Mouse (Mus musculus): ENCODE measurements at regions not wholly inside any gene's neighbourhood (a gene's known extent, or its start where the extent isn't known, plus 50 kb on each side); places are given as distances from the start of the nearest gene placed in this dataset.

- no peak for ATAC-seq (replicated peaks; ENCODE audit: poor library complexity)
These were observed 95.9 kb upstream of the 1600014C23Rik start for GRCm38 (mm10) chr17:45829571-45829970.

GRCm38 (mm10) chr17:45828843-45829242, 95.2 kb upstream of the 1600014C23Rik start:
- ATAC-seq (replicated peaks; ENCODE audit: poor library complexity): no peak

- peak; percentile 98 for ATAC-seq (replicated peaks; ENCODE audit: poor library complexity)
These were observed 94.7 kb upstream of the 1600014C23Rik start for GRCm38 (mm10) chr17:45828284-45828824.

GRCm38 (mm10) chr17:45824977-45825376, 91.3 kb upstream of the 1600014C23Rik start:
- ATAC-seq (replicated peaks; ENCODE audit: poor library complexity): no peak

- ATAC-seq (replicated peaks; ENCODE audit: poor library complexity): no peak
These were observed 89.9 kb upstream of the 1600014C23Rik start for GRCm38 (mm10) chr17:45823501-45823900.

GRCm38 (mm10) chr17:45822427-45822826, 88.8 kb upstream of the 1600014C23Rik start:
- ATAC-seq (replicated peaks; ENCODE audit: poor library complexity): no peak

- ATAC-seq (replicated peaks; ENCODE audit: poor library complexity): no peak
These were observed 87.7 kb upstream of the 1600014C23Rik start for GRCm38 (mm10) chr17:45821356-45821755.

- no peak for ATAC-seq (replicated peaks; ENCODE audit: poor library complexity)
These were observed 85.5 kb upstream of the 1600014C23Rik start for GRCm38 (mm10) chr17:45819143-45819542.

GRCm38 (mm10) chr17:45816566-45816965, 82.9 kb upstream of the 1600014C23Rik start:
- ATAC-seq (replicated peaks; ENCODE audit: poor library complexity): no peak

- ATAC-seq (replicated peaks; ENCODE audit: poor library complexity): peak; percentile 56
These were observed 82.2 kb upstream of the 1600014C23Rik start for GRCm38 (mm10) chr17:45815833-45816232.

GRCm38 (mm10) chr17:45815341-45815740, 81.7 kb upstream of the 1600014C23Rik start:
- 0 out of 2 replicates have a peak, but pooled peaks have one; percentile 26 for ATAC-seq (replicated peaks; ENCODE audit: poor library complexity)

GRCm38 (mm10) chr17:45814586-45814985, 80.9 kb upstream of the 1600014C23Rik start:
- ATAC-seq (replicated peaks; ENCODE audit: poor library complexity): no peak

GRCm38 (mm10) chr17:45813956-45814355, 80.3 kb upstream of the 1600014C23Rik start:
- no peak for ATAC-seq (replicated peaks; ENCODE audit: poor library complexity)

- ATAC-seq (replicated peaks; ENCODE audit: poor library complexity): no peak
These were observed 78.8 kb upstream of the 1600014C23Rik start for GRCm38 (mm10) chr17:45812289-45812955.

- no peak for ATAC-seq (replicated peaks; ENCODE audit: poor library complexity)
These were observed 78.1 kb upstream of the 1600014C23Rik start for GRCm38 (mm10) chr17:45811632-45812221.

GRCm38 (mm10) chr17:45809728-45810127, 76.1 kb upstream of the 1600014C23Rik start:
- peak; percentile 37; the same call in 1 of the 2 replicates for ATAC-seq (replicated peaks; ENCODE audit: poor library complexity)

- no peak for ATAC-seq (replicated peaks; ENCODE audit: poor library complexity)
These were observed 74.7 kb upstream of the 1600014C23Rik start for GRCm38 (mm10) chr17:45808374-45808773.

GRCm38 (mm10) chr17:45807452-45807851, 73.8 kb upstream of the 1600014C23Rik start:
- no peak for ATAC-seq (replicated peaks; ENCODE audit: poor library complexity)

GRCm38 (mm10) chr17:45806831-45807230, 73.2 kb upstream of the 1600014C23Rik start:
- ATAC-seq (replicated peaks; ENCODE audit: poor library complexity): no peak

GRCm38 (mm10) chr17:45806430-45806829, 72.8 kb upstream of the 1600014C23Rik start:
- ATAC-seq (replicated peaks; ENCODE audit: poor library complexity): no peak

- ATAC-seq (replicated peaks; ENCODE audit: poor library complexity): 0 out of 2 replicates have a peak, but pooled peaks have one; percentile 20
These were observed 71.9 kb upstream of the 1600014C23Rik start for GRCm38 (mm10) chr17:45805471-45806082.

- no peak for ATAC-seq (replicated peaks; ENCODE audit: poor library complexity)
These were observed 69.7 kb upstream of the 1600014C23Rik start for GRCm38 (mm10) chr17:45803331-45803730.

Data from megakaryocyte progenitor cell, adult 5-6 weeks (primary cell).